Mouse (Mus musculus) brain, adult 2 months (tissue): ENCODE results near the gene Zc3h7b.
A peak's percentile ranks its signal among the peaks of the same experiment; 100 is the strongest.

ENCODE experiments used
- DNase-seq: peaks from one replicate; pipeline ENCODE4 v3.0.0; 2011; ENCODE audit warnings: low read depth, low spot score

The Zc3h7b gene

GRCm38 (mm10) chr15:81792444-81792843 is 47.6 kb downstream of the Zc3h7b start:
- no peak for DNase-seq

GRCm38 (mm10) chr15:81796228-81796627 is 51.4 kb downstream of the Zc3h7b start:
- no peak for DNase-seq

GRCm38 (mm10) chr15:81797861-81798260 is 53.0 kb downstream of the Zc3h7b start:
- DNase-seq = no peak

- DNase-seq = no peak
Measured at GRCm38 (mm10) chr15:81798421-81798820, 53.6 kb downstream of the Zc3h7b start.

GRCm38 (mm10) chr15:81800391-81800790 is 55.5 kb downstream of the Zc3h7b start:
- no peak for DNase-seq

- DNase-seq = peak; percentile 100
Measured at GRCm38 (mm10) chr15:81802001-81802890, 57.4 kb downstream of the Zc3h7b start, which contains the start of gene Tef. Tef (plus strand) TSS chr15:81802421.

- DNase-seq = peak; percentile 97
Measured at GRCm38 (mm10) chr15:81802941-81803351, 58.1 kb downstream of the Zc3h7b start.

- no peak for DNase-seq
Measured at GRCm38 (mm10) chr15:81803425-81803951, 58.6 kb downstream of the Zc3h7b start.

- DNase-seq = no peak
Measured at GRCm38 (mm10) chr15:81804172-81804571, 59.3 kb downstream of the Zc3h7b start.

GRCm38 (mm10) chr15:81804883-81805282 is 60.0 kb downstream of the Zc3h7b start:
- DNase-seq = no peak

- DNase-seq = peak; percentile 53
Measured at GRCm38 (mm10) chr15:81805624-81806023, 60.8 kb downstream of the Zc3h7b start.

- DNase-seq = no peak
Measured at GRCm38 (mm10) chr15:81806621-81807404, 62.0 kb downstream of the Zc3h7b start.

- DNase-seq = no peak
Measured at GRCm38 (mm10) chr15:81808799-81809198, 63.9 kb downstream of the Zc3h7b start.

GRCm38 (mm10) chr15:81809550-81809949 is 64.7 kb downstream of the Zc3h7b start:
- no peak for DNase-seq

- peak; percentile 96 for DNase-seq
Measured at GRCm38 (mm10) chr15:81810150-81810549, 65.3 kb downstream of the Zc3h7b start.

- DNase-seq = peak; percentile 100
Measured at GRCm38 (mm10) chr15:81810671-81811598, 66.1 kb downstream of the Zc3h7b start.

GRCm38 (mm10) chr15:81811599-81811996 is 66.7 kb downstream of the Zc3h7b start:
- no peak for DNase-seq

GRCm38 (mm10) chr15:81812287-81812686 is 67.4 kb downstream of the Zc3h7b start:
- DNase-seq = peak; percentile 53

GRCm38 (mm10) chr15:81812696-81813631 is 68.1 kb downstream of the Zc3h7b start:
- DNase-seq = no peak
